Mouse (Mus musculus) forebrain, embryonic 11.5 days (tissue): Measurements from ENCODE around the gene Sntg2. TPM values are rescaled to one million over a fixed set of nuclear protein-coding genes. Genes with fewer than 3 reads are reported as not detected.

Experiments
- ATAC-seq: fragments of 200-750 bp; cut with Nextera tagmentation; replicated peaks from 2 replicates; pipeline ENCODE4 v1.8.0; 2017; ENCODE audit warnings: moderate TSS enrichment; ENCODE audit not compliant: low FRiP score
- DNase-seq: peaks from one replicate; pipeline ENCODE4 v3.0.0-alpha.2; 2017; ENCODE audit warnings: low spot score
- H3K27ac ChIP-seq: fragments of 300-500 bp; sonication (generic); 2 replicates; pipeline ENCODE4 v1.5.1; 2014; ENCODE audit warnings: low read depth, low read length
- H3K27me3 ChIP-seq: fragments of 300-500 bp; sonication (generic); 2 replicates; pipeline ENCODE4 v1.6.1; 2014; ENCODE audit warnings: mild to moderate bottlenecking, low read length, mixed read lengths; ENCODE audit not compliant: control insufficient read depth, insufficient read depth
- H3K36me3 ChIP-seq: fragments of 300-500 bp; sonication (generic); 2 replicates; pipeline ENCODE4 v1.6.1; 2014; ENCODE audit warnings: mild to moderate bottlenecking, low read length, moderate library complexity, mixed read lengths; ENCODE audit not compliant: control insufficient read depth, insufficient read depth
- H3K4me1 ChIP-seq: fragments of 300-500 bp; sonication (generic); replicated peaks from 2 replicates; pipeline ENCODE4 v1.6.1; 2014; ENCODE audit warnings: low read length, mixed read lengths; ENCODE audit not compliant: control insufficient read depth, insufficient read depth
- H3K4me2 ChIP-seq: fragments of 300-500 bp; sonication (generic); 2 replicates; pipeline ENCODE4 v1.6.1; 2014; ENCODE audit warnings: low read depth, mild to moderate bottlenecking, low read length, moderate library complexity, mixed read lengths; ENCODE audit not compliant: severe bottlenecking
- H3K4me3 ChIP-seq: fragments of 300-500 bp; sonication (generic); 2 replicates; pipeline ENCODE4 v1.5.1; 2014; ENCODE audit warnings: low read depth, low read length
- H3K9ac ChIP-seq: fragments of 300-500 bp; sonication (generic); 2 replicates; pipeline ENCODE4 v1.6.1; 2014; ENCODE audit warnings: low read length
- H3K9me3 ChIP-seq: fragments of 300-500 bp; sonication (generic); 2 replicates; pipeline ENCODE4 v1.6.1; 2016; ENCODE audit warnings: low read length, mixed read lengths; ENCODE audit not compliant: control insufficient read depth
- WGBS: fragments of 180-500 bp; shearing (Covaris S2); extraction: QIAGEN DNeasy Blood & Tissue Kit; methylation state at CpG from one replicate; pipeline ENCODE4 v1.1.7; 2014; 5-methylcytosine and 5-hydroxymethylcytosine counted together
- polyA plus RNA-seq: library from polyadenylated mRNA; unstranded; fragments of >200 nt; fragmentation: Nextera tagmentation; extraction: Ambion mirVana; gene quantifications from 2 replicates; pipeline ENCODE4 v1.2.1, GENCODE M21; 2014

Gene Sntg2
- polyA plus RNA-seq, 1 experiment from 2014 or later: 0.44 TPM

- no peak overlapping the region for H3K9ac ChIP-seq
- H3K27me3 ChIP-seq: no peaks in the 10 kb centered on the region
- H3K4me2 ChIP-seq: no peak overlapping the region
- no peaks in the 10 kb centered on the region for H3K4me1 ChIP-seq
- WGBS: 90% methylated on average over 2 of the region's 2 CpGs
- DNase-seq: no peak
- no peaks in the 10 kb centered on the region for H3K36me3 ChIP-seq
- H3K27ac ChIP-seq: no peak overlapping the region
- no peaks in the 10 kb centered on the region for H3K9me3 ChIP-seq
- H3K4me3 ChIP-seq: no peak overlapping the region
- ATAC-seq: no peak
Observed at GRCm38 (mm10) chr12:30177529-30177928, 195.6 kb downstream of the Sntg2 start.

DNA sequence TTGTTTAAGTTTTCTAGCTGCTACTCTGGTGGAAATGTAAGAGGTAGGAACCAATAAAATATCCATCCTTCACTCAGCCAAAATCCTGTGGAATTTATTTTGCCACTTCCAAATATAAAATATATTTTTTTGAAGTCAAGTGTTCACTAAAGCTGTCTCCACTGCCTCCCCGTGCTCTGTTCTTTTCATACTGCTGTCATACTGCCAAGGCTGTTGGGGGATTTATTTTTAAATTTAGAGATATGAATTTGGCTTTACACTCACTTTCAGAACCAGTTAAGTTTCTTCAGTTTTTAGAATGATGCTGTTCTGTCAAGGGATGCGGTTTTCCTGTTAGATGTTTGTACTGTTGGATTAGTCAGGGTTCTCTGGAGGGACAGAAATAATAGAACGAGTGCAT, 204.7 kb downstream of the Sntg2 start:
- Histone ChIP-seq H3K4me2 (no peak overlapping the region), H3K9me3 (no peaks in the 10 kb centered on the region), H3K4me3 (no peak overlapping the region), H3K36me3 (no peaks in the 10 kb centered on the region), H3K9ac (no peak overlapping the region), H3K27ac (no peak overlapping the region), H3K4me1 (no peaks in the 10 kb centered on the region), H3K27me3 (no peaks in the 10 kb centered on the region)
- ATAC-seq: no peak
- no peak for DNase-seq
- 83% methylated on average over 3 of the region's 3 CpGs for WGBS

GRCm38 (mm10) chr12:30164538-30164937, 208.6 kb downstream of the Sntg2 start:
- H3K4me3 ChIP-seq: no peak overlapping the region
- H3K4me1 ChIP-seq: no peaks in the 10 kb centered on the region
- H3K27me3 ChIP-seq: no peaks in the 10 kb centered on the region
- WGBS: 89% methylated on average over 5 of the region's 5 CpGs
- DNase-seq: no peak
- no peak overlapping the region for H3K4me2 ChIP-seq
- no peak for ATAC-seq
- H3K36me3 ChIP-seq: no peaks in the 10 kb centered on the region
- no peak overlapping the region for H3K9ac ChIP-seq
- H3K27ac ChIP-seq: no peak overlapping the region
- H3K9me3 ChIP-seq: no peaks in the 10 kb centered on the region

GRCm38 (mm10) chr12:30164005-30164404, 209.2 kb downstream of the Sntg2 start:
- no peak overlapping the region for H3K9ac ChIP-seq
- no peak for ATAC-seq
- WGBS: 90% methylated on average over 6 of the region's 6 CpGs

GRCm38 (mm10) chr12:30161731-30162406, 211.3 kb downstream of the Sntg2 start:
- 85% methylated on average over 5 of the region's 5 CpGs for WGBS
- H3K9ac ChIP-seq: no peak overlapping the region
- DNase-seq: no peak
- no peaks in the 10 kb centered on the region for H3K9me3 ChIP-seq
- H3K27me3 ChIP-seq: no peaks in the 10 kb centered on the region
- no peaks in the 10 kb centered on the region for H3K36me3 ChIP-seq
- H3K4me1 ChIP-seq: no peaks in the 10 kb centered on the region
- ATAC-seq: no peak
- H3K4me3 ChIP-seq: no peak overlapping the region
- H3K27ac ChIP-seq: no peak overlapping the region
- no peak overlapping the region for H3K4me2 ChIP-seq

More at GRCm38 (mm10) chr12:30164005-30164404, 209.2 kb downstream of the Sntg2 start:
- H3K36me3 ChIP-seq: no peaks in the 10 kb centered on the region
- no peak overlapping the region for H3K4me3 ChIP-seq
- no peak for DNase-seq
- H3K4me2 ChIP-seq: no peak overlapping the region
- H3K4me1 ChIP-seq: no peaks in the 10 kb centered on the region
- no peaks in the 10 kb centered on the region for H3K27me3 ChIP-seq
- H3K27ac ChIP-seq: no peak overlapping the region
- no peaks in the 10 kb centered on the region for H3K9me3 ChIP-seq

DNA sequence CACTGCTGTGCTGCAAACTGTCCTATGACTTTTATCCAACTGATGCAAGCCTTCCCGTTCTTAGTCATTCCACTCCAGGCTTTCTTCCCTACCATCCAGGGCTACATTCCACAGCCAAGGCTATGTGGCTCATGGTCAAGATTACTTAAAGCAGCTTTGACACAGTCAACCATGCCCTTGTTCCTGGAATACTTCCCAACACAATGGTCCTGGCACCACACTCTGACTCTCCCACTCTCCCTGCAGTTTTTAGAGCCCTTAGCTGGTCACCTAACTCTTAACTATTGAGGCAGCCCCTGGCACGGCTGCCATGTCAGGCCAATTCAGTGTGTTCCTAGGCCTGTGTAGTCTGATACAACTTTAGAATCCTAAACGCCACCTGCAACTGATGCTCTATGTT, 212.7 kb downstream of the Sntg2 start:
- Histone ChIP-seq H3K9ac (no peak overlapping the region), H3K27me3 (no peaks in the 10 kb centered on the region), H3K27ac (no peak overlapping the region), H3K9me3 (no peaks in the 10 kb centered on the region), H3K36me3 (no peaks in the 10 kb centered on the region), H3K4me2 (no peak overlapping the region), H3K4me1 (no peaks in the 10 kb centered on the region), H3K4me3 (no peak overlapping the region)
- DNase-seq (no peak), ATAC-seq (no peak)
- 83% methylated on average over 3 of the region's 3 CpGs for WGBS

- 89% methylated on average over 8 of the region's 8 CpGs for WGBS
- Histone ChIP-seq H3K27me3 (no peaks in the 10 kb centered on the region), H3K4me1 (no peaks in the 10 kb centered on the region), H3K36me3 (no peaks in the 10 kb centered on the region), H3K9ac (no peak overlapping the region), H3K27ac (no peak overlapping the region), H3K9me3 (no peaks in the 10 kb centered on the region), H3K4me2 (no peak overlapping the region), H3K4me3 (no peak overlapping the region)
- DNase-seq (no peak), ATAC-seq (no peak)
Observed at GRCm38 (mm10) chr12:30159788-30160187, 213.4 kb downstream of the Sntg2 start.

GRCm38 (mm10) chr12:30154079-30154673, 219.0 kb downstream of the Sntg2 start:
- no peak for ATAC-seq
- Histone ChIP-seq H3K4me2 (no peak overlapping the region), H3K9me3 (no peaks in the 10 kb centered on the region), H3K36me3 (no peaks in the 10 kb centered on the region), H3K4me3 (no peak overlapping the region), H3K27ac (no peak overlapping the region), H3K4me1 (no peaks in the 10 kb centered on the region), H3K27me3 (no peaks in the 10 kb centered on the region), H3K9ac (no peak overlapping the region)
- 75% methylated on average over 7 of the region's 7 CpGs for WGBS
- DNase-seq: no peak

DNA sequence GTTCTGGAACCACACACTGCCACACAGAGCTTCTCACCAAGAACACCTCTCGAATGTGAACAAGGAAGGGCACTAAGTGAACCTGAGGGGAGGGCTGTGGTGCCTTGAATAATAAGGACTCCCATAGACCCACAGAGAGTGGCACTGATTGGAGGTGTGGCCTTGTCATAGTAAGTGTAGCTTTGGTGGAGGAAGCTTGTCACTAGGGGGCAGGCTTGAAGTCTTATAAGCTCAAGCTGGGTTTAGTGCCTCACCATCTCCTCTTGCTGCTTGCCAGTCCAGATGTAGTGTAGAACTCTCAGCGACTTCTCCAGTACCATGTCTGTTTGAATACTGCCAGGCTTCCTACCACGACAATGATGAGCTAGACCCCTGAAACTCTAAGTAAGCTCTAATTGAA, 231.1 kb downstream of the Sntg2 start:
- Histone ChIP-seq H3K4me3 (no peak overlapping the region), H3K9ac (no peak overlapping the region), H3K4me2 (no peak overlapping the region), H3K9me3 (no peaks in the 10 kb centered on the region), H3K4me1 (no peaks in the 10 kb centered on the region), H3K27ac (no peak overlapping the region), H3K36me3 (no peaks in the 10 kb centered on the region), H3K27me3 (no peaks in the 10 kb centered on the region)
- ATAC-seq (no peak), DNase-seq (no peak)
- 61% methylated on average over 3 of the region's 3 CpGs for WGBS
